Comparison of ENCODE assay signal across 24 mouse cellular contexts in genomic region chr1:54493496-54493895, GRCm38 (mm10). TPM values are rescaled to one million over a fixed set of nuclear protein-coding genes. Genes with fewer than 3 reads are reported as not detected.
DNase-seq lines count a peak whose midpoint lies in the region; TF ChIP-seq lines count a peak whose summit lies in the region.
"Had no signal": no experiment of that assay in that cellular context is flagged by ENCODE, and none has a peak within 500 bp of the region (broad histone marks: within the 10 kb centered on the region; RNA-seq: fewer than 3 reads in every experiment).

No protein-coding gene starts in this region.

- no peak overlapping the region for H3K4me3 ChIP-seq in gastrocnemius, adult 2 months
- H3K4me3 ChIP-seq: embryonic facial prominence, embryonic 12.5 days; erythroblast, embryonic 14.5 days; kidney, embryonic 15.5 days; limb, embryonic 13.5 days; liver, embryonic 12.5 days; midbrain, embryonic 12.5 days; stomach, embryonic 15.5 days had no signal

- peak; percentile 78 for DNase-seq in CD4-positive, CD25-positive, alpha-beta regulatory T cell, adult 2 months (ENCODE audit: low read depth, low spot score)
- DNase-seq in T-cell, adult 2 months (ENCODE audit: low spot score): peak; percentile 73
- peak; percentile 39 to 66 for DNase-seq in thymus, adult 18-20 months
- DNase-seq in thymus, postnatal 36 days: peak; percentile 64 to 72
- no peak for DNase-seq in layer of hippocampus, postnatal 14 days (ENCODE audit: low spot score in 2 of 2)
- DNase-seq in gastrocnemius, adult 2 months: no peak
- no peak for DNase-seq in cerebellum, adult 18-20 months
- DNase-seq: adrenal gland, adult 2 months; B cell, adult 2 months; cerebellum, adult 11 months; cerebellum, postnatal 14 days; gastrocnemius, postnatal 10 days; heart, adult 11 months; kidney, adult 11 months; kidney, postnatal 36 days; lung, adult 18-20 months; lung, postnatal 10 days had no signal

- intact Hi-C loops in gastrocnemius, adult 2 months (cut with DNase I): no loop called here

- no peak overlapping the region for H3K27ac ChIP-seq in gastrocnemius, adult 2 months
- H3K27ac ChIP-seq: embryonic facial prominence, embryonic 12.5 days; kidney, embryonic 15.5 days; limb, embryonic 13.5 days; liver, embryonic 12.5 days; midbrain, embryonic 12.5 days; stomach, embryonic 15.5 days had no signal

- TF ChIP-seq CTCF in gastrocnemius, adult 2 months (IDR thresholded peaks at IDR 0.05): no peak

RNA-seq across cellular contexts. Expression of gene Gtf3c3, which starts 54.7 kb away (rescaled TPM):
- total RNA-seq in layer of hippocampus, postnatal 14 days (2021): 10 to 100 TPM; 25.1 to 30.5 TPM
- 10 to 100 TPM in 1 of 2 experiments, 1 to 10 TPM in 1; 8.7 to 10.5 TPM for total RNA-seq in gastrocnemius, adult 2 months (2021)

Comparison
In these comparisons a context has a peak if more than half of its experiments do, and no peak if none do; other contexts are left out.
1. DNase-seq: peak in CD4-positive, CD25-positive, alpha-beta regulatory T cell, adult 2 months (single experiment), T-cell, adult 2 months (single experiment), thymus, adult 18-20 months (2 of 2) and thymus, postnatal 36 days (2 of 2); none in layer of hippocampus, postnatal 14 days (0 of 2), gastrocnemius, adult 2 months (single experiment) and cerebellum, adult 18-20 months (0 of 2).